Mouse (Mus musculus) adrenal gland, postnatal 4 days (tissue): Measurements from ENCODE around the gene Smarca2. TPM values are rescaled to one million over a fixed set of nuclear protein-coding genes. Genes with fewer than 3 reads are reported as not detected.
"Not testable (repeated sequence)": the region's sequence is repeated elsewhere in the genome, so short reads cannot be mapped to it uniquely, and the experiment has no call there.

Experiments
- DNase-seq, 2 experiments: peaks; one replicate each; pipeline ENCODE4 v3.0.0; 2021 to 2022; ENCODE audit warnings: low spot score in 2 of 2, mixed read lengths in 2 of 2
- total RNA-seq, 2 experiments: library from RNA; stranded (reverse); gene quantifications; 2 replicates each; pipeline ENCODE4 v1.2.3; 2021

Gene Smarca2
- total RNA-seq, 2 experiments from 2014 or later, result 99.7 to 101 TPM

DNA sequence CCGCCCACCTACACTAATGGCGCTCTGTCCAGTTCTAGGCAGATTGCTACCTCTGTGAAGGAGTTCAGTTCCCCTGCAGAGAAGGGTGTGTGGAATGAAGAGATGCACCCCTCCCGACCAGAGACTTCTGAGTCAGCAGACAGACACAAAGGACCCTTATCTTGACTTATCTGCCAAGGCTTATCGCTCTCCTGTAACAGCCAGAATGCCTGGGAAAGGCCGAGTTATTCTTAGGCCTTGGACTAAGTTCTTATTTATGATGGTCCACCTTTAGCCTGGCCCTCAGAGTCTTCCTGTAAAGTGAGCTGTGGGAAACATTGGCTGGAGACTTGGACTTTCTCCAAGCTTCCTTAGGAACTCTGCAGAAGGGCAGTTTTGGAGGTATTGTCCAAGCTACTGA is 8.8 kb downstream of the Smarca2 start:
- no peak for DNase-seq

DNA sequence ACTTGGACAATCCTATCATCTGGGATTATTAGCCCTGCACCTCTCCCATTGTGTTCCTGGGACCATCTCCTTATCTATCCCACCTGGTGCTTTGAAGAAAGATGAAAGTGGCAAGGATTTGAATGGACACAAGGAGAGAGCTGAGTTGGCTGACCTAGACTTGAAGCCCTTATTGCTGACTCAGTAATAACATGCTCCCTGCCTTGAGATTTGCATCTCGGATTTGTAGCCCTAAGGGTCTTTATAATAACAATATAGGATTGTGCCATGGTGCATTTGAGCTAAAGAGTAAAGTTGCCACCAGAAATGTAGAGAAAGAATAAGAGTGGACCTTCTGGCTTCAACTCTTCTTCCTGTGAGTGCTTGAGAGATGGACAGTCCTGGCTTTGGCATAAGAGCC is 11.4 kb downstream of the Smarca2 start:
- DNase-seq, result no peak

DNA sequence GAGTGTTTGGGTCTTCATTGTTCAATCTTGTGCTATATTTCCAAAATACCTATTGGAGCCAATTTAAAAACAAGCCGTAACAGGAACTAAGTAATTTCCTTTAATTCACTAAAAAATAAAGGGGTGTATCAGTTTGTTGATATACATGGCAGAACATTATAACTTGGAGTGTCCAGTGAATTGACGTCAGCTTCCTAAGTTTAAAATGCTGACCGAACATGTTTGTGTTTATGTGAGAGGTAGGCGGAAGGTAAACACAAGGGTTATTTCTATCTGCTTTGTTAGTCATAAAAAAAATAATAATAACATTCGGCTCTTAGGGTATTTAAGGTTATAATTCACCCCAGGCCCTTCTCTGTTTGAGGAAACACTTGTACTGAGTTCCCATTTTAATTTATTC is 12.4 kb downstream of the Smarca2 start:
- DNase-seq, result no peak

DNA sequence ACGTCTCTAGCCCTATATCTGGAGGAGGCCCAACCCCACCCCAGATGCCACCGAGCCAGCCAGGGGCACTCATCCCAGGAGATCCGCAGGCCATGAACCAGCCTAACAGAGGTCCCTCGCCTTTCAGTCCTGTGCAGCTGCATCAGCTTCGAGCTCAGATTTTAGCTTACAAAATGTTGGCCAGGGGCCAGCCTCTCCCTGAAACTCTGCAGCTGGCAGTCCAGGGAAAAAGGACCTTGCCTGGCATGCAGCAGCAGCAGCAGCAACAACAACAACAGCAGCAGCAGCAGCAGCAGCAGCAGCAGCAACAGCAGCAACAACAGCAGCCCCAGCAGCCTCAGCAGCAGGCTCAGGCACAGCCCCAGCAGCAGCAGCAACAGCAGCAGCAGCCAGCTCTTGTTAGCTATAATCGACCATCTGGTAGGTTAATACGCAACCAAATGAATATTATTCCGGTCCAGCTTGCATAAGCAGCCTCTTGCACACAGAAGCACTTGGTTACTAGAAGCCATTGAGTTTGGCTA is 25.9 kb downstream of the Smarca2 start:
- peak in 1 of 2 experiments; percentile 5 for DNase-seq

DNA sequence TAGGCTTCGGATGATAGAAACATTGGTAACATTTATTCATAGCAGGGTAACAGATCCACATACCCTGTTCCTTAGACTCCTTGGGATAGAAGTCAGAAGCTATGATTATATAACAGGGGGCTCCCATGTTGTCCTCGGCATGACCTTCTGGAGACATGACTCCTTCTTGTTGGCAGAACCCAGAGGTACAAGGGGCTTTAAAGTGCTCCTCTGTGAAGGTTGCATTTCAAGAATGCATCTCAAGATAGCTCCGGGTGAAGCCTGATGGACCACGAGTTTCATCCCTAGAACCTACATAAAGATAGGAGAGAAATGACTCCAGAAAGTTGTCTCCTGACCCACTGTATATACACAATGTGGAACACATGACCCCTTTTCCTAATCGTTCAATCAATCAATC is 27.4 kb downstream of the Smarca2 start:
- DNase-seq, result no peak

DNA sequence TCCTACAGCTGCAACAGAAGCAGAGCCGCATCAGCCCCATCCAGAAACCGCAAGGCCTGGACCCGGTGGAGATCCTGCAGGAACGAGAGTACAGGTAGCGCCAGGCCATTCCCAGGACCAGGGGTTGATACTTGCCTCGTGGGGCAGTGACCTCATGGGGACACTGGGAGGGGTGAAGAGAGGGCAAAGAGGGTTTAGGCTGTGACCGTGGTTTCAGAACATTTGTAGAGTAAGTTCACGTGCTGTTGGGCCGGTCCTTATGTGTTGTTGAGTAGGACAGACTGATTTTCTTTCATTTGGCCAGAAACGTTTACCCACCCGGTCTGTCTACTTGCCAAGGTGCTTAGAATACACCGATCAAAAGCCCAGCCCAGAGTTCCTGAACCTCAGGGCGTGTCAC is 35.7 kb downstream of the Smarca2 start:
- DNase-seq, result no peak

DNA sequence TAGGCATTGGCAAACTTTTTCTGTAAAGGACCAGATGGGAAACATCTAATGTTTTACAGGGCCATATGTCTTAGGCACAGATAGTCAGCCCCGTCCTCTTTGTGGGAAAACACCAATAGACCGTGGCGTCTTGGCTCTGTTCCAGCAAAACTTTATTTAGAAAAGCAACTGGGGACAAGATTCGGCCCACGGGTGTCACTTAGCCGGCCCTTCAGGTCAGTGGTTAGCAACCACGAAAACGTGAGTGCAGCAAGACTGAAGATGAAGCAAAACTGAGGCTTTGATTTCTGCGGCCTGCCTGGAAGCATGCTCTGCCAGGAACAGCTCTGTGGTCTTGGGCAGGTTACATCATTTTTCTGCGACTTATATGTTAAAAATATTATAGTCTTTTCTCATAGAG is 36.4 kb downstream of the Smarca2 start:
- no peak for DNase-seq

DNA sequence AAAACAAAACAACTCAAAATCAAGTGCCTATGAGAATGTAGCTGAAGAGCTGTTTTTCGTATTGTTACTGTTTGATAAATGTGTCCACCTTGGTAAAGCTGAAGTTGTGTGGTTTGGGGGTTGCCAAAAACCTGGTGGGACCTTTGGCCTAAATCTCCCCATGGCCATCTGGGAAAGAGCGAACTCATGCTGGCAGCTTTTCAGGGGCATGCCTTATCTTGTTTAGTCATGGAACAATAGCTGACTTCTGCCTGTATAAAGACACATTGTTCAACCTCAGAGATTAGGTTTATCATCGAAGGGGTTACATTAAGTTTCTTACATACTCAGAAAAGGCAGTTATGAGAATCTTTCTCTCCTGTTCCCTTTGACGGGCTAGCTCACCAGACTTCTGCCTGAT is 38.2 kb downstream of the Smarca2 start:
- no peak for DNase-seq

DNA sequence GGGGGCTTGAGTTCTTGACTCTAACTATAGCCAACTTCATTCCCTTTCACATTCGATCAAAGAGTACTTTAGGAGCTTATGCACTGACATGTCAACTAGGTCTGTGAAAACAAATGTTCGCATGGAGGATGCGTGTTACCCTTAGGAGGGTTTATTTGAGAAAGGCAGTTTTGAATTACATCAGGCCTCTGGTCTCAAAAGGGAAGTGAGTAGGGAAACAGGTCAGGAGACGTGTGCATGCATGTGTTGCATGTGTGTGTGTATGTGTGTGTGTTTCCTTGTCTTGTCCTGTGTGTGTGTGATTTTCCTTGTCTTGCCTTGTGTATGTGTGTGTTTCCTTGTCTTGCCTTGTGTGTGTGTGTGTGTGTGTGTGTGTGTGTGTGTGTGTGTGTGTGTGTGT is 39.1 kb downstream of the Smarca2 start:
- no peak for DNase-seq

DNA sequence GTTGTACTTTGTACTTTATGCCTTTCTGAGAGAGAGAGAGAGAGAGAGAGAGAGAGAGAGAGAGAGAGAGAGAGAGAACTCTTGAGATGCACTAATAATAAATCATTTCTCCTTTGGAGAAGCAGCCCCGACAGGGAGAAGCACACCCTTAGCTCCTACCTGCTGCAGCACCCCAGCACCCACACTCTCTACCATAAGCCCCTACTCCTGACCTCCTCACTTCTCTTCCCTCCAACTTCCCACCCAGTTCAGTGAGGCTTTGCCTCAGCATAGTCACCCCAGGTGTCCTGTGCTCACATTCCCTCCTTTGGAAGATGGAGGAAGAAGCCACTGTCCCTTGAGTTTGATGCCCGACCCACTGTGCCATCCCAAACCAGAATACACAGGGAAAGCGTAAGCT is 40.2 kb downstream of the Smarca2 start:
- no peak for DNase-seq

DNA sequence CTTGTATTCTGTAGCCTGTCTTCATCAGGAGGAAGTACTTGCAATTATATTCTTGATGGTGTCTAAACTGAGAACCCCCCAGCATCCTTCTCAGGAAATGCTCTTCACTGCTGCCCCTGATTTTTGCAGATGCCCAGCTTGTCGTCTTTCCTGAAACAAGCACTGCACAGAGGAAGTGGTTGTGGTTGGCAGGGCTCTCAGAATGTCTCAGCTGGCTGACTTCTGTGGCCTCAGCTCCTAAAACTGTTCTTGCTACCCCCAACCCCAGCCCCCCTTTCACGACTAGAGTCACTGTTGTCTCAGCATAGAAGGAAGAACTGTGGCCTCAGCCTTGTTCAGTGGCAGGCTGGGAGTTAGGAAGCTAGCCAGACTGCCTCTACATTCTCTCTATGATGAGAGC is 41.3 kb downstream of the Smarca2 start:
- DNase-seq, result no peak

DNA sequence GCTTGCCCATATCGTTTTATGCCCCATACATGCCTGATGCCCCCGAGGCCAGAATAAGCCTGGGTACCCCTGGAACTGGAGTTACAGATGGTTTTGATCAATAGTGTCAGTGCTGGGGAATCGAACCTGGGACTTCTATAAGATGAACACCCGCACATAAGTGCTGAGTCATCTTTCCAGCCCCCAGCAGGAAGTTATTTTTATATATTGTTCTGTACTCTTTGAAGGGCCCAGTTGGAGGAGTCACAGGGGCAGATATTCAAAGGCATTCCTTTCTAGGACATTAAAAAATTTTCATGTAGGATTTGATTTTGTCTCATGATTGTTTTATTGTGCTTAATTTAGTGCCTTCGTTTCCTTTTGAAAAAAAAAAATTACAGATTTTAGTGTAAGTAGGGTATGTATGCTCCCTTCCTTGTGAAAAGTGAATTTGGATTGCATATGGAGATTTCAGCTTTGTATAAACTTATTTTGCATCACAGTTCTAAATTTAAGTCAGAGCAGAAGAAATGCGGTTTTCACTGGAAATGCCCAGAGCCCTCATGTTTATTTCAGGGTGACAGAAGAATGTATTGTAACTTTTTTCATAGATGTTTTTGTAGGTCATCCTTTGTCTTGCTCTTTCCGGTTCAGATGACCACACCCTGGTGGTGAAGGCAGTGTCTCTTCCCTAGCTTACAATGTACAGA is 45.9 kb downstream of the Smarca2 start:
- no peak for DNase-seq

DNA sequence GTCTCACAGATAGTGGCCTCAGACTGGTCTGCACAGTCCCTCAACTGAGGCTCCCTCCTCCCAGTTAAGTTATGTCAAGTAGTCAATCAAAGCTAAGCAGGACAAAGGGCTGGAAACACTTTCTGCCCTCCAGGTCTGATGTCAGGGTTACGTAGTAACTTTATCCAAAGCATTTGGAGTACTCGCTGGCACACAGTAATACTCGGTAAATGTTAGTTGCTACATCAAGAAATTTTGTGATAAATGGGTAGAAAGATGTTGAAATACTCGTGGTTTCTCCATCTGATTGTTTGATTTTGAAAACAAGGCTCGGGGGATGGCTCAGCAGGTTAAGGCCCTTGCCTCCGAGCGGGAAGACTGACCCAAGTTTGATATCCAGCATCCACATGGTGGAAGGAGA is 53.5 kb downstream of the Smarca2 start:
- DNase-seq, result no peak

DNA sequence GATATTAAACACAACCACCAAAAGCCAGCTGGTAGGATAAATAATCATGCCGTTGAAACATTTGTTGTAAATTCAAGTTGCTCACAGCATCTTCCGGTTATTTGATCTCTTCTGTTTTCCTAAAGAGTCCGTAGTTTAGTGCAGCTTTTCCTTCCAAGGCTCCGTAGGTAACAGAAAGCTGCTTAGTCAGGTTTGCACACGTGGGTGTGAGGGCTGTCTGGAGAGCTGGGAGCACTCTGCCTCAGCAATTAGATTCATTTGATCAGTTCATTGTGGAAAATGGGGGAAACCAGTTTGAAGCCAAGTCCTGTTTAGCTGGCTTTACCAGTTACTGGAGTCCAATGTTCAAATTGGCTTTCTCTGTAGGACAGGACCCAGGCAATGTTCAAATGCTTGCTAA is 55.1 kb downstream of the Smarca2 start:
- DNase-seq, result no peak

DNA sequence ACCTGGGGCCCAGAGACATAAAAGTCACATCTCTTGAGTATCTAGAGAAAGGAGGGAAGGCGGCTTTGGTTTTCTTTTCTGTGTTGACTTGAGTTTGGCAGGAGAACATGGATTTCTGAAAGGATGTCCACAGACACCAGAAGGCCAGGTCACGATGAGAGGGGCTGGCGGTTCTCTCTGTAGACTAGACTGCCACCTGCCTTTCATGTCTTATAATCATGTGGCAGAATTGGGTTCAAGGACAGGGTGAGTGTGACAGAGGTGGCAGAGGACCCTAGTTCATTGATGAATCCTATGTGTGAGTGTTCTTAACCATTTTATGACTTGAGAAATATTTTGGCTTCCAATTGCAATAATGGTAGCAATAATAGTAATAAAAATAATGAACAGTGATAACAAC is 56.3 kb downstream of the Smarca2 start:
- no peak for DNase-seq

DNA sequence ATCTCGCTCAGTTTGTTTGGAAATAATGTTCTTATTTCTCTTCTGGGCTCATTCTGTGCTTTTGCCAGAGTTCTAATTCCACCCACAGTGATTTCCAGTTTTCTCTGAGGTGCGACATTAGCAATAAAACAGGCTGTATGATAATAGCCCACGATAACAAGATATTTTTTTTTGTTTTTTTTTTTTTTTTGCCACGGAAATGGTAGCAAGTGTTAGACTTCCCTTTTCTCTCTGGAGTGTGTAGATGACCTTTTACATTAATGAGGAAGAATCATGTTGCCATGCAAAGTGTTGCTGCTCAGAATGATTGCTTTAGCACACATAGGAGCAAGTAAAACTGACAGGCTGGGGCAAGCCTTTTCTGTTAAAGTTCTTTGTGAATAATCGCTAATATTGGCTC is 61.5 kb downstream of the Smarca2 start:
- no peak for DNase-seq

DNA sequence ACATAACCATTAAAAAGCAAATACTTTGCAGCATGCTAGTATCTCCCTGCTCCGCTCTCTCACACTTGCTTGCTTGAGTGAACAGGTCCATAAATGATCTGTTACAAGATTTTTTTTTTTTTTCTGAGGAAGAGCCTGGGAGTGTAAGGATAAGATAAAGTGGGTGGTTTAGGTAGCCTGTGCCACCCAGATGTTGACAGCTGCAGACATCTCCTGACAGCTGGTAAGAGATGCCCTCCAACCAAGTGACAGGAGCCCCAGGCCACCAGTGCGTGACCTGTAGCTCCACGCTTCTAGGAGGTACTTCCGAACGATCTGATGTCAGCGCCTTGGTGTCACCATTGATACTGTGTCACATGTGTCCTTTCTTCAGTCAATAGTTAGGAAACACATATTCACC is 65.2 kb downstream of the Smarca2 start:
- DNase-seq, result no peak

DNA sequence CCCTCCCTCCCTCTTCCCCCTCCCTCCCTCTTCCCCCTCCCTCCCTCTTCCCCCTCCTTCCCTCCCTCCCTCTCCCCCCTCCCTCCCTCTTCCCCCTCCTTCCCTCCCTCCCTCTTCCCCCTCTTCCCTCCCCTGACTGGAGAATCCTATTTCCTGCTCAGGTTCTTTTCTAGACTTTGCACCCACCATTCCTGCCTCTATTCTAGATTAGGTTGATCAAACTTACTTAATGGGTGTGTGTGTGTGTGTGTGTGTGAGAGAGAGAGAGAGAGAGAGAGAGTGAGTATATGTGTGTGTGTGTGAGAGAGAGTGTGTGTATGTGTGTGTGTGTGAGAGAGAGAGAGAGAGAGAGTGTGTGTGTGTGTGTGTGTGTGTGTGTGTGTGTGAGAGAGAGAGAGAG is 66.6 kb downstream of the Smarca2 start:
- not testable (repeated sequence) for DNase-seq

DNA sequence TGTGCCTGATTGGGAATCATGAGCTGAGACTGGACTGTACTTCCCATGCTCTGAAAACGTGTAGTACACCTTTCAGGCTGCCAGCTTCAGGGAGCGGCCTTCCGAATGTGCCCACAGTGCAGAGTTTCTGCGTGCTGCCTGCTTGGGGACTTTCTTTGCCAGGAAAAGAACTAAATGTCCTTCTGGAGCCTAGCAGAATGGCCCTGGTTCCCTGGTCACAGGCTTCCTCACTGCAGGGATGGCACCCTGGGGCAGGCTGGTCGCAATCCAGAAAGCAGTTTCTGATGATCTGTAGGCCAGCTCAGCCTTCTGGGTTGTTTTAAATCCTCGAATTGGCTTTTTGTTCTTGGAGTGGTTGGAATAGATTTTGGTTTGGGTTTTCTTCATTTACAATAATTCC is 71.1 kb downstream of the Smarca2 start:
- no peak for DNase-seq

DNA sequence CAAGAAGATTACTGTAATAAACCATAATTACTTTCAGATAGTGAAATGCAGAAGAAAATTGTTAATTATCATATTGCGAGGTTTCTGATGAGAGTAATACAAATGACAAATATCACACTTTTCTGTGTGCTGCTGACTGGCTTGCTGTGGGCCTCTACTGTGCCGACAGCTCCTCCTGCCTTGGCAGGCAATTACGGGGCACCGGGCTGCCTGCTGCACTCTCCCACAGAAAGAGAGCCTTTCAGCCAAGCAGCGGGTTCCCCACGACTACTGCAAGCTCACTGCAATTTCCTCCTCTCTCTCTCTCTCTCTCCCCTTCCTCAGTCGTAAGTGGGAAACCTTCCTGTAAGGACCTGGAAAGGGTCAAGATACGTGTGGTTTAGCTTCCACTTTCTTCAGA is 73.7 kb downstream of the Smarca2 start:
- no peak for DNase-seq

DNA sequence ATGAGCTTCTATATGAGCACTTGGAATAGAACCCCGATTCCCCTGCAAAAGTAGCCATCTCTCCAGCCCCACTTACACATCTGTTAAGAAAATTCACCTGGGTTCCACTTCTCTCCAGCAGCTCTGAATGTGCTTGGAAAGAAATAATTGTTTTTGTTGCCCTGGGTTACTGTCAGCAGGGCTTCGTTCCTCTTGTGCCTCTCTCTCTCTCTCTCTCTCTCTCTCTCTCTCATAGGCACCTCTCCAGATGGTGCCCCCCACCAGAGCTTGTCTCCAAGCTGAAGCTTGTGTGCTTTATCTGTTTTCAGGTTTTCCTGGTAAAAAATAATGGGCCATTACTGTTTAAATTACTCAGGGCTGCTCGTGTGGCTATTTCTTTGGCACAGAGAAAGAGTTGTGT is 74.8 kb downstream of the Smarca2 start:
- no peak for DNase-seq

DNA sequence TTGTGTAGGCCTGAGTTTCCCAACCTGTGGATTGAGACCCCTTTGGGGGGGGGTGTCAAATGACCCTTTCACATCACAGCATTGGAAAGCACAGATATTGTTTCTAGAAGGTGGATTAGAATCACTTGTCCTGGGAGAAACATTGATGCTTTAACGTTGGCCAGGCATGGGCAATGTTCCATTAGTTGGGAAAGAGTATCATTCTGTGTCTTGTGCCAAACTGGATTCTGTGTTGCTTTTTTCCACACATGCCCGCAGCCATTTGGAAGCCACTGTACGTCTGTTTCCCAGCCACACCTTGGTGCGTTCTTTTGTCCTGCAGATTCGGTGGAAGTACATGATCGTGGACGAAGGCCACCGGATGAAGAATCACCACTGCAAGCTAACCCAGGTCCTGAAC is 76.7 kb downstream of the Smarca2 start:
- DNase-seq, result no peak

DNA sequence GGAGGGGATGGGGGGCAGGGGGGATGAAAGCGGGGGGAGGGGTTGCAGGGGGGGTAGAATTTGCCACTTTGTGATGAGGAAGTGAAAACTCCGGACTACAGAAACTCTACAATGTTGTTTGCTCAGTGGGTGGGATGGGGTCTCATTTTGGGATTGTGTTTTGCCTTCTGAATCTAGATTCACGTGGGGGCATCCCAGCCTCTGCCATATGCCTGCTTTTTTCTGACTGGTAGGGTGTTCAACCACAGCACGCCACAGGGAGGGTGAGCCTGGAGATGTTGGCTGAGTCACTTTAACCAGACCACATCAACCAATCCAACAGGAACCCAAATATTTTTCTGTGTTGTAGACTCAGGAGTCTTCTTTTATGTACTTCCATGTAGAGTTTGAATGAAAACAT is 77.3 kb downstream of the Smarca2 start:
- DNase-seq, result no peak

DNA sequence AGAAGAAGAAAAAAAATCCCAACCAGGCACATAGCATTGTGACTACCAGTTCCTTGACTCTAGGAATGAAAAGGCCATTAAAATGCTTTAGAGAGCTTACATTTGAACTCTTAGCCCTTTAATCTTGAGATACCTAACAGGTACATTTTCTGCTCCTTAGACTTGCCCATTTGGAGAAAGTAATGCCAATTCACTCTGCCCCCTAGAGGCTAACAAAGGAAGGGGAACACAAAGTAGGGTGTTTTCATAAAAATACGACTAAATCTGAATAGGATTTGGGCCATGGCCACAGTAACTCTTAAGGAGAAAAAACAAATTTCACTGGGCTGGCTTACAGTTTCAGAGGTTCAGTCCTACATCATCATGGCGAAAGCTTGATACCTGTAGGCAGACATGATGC is 77.9 kb downstream of the Smarca2 start:
- DNase-seq, result no peak
